Mouse (Mus musculus) right cerebral cortex, adult 2 months (tissue): ENCODE results near the gene Ccdc30.
A peak's percentile ranks its signal among the peaks of the same experiment; 100 is the strongest.

Experiments used
- DNase-seq, 2 experiments: peaks; one replicate each; pipeline ENCODE4 v3.0.0; 2021 to 2022; ENCODE audit warnings: low spot score in 2 of 2

The Ccdc30 gene

DNA sequence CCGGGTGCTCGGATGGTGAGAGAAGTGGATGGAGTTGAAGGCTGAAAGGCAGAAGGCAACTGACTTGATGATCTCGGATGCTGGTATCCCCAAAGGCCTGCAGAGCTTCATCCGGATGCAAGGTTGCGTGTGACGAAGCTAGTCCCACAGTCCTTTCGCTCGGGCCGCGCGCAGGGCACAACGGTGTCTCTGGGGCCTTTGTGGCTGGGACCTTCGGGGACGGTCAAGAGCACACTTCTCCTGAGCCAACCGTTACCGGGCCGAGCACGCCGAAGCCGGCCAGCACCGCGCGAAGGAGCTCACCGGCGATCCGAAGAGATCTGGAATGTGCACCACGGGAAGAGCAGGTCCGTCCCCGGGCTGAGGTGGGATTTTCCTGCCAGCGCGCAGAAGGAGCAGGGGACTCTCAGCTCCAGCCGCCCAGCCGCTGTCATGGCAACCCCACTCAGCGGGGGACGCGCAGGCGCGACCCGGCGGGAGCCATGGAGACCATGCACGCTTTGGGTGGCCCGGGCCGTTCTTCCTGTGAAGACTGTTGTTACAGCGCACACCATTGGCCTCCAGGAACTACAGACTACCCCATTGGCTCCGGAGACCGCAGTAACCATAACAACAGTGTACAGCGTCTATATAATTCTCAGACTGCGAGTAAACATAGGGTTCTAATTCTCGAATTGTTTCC lies at the start of gene Ccdc30:
Ccdc30 (minus strand) TSS at position 450 of the 682 bp plus-strand sequence.
- peak; percentile 95 to 96 for DNase-seq

DNA sequence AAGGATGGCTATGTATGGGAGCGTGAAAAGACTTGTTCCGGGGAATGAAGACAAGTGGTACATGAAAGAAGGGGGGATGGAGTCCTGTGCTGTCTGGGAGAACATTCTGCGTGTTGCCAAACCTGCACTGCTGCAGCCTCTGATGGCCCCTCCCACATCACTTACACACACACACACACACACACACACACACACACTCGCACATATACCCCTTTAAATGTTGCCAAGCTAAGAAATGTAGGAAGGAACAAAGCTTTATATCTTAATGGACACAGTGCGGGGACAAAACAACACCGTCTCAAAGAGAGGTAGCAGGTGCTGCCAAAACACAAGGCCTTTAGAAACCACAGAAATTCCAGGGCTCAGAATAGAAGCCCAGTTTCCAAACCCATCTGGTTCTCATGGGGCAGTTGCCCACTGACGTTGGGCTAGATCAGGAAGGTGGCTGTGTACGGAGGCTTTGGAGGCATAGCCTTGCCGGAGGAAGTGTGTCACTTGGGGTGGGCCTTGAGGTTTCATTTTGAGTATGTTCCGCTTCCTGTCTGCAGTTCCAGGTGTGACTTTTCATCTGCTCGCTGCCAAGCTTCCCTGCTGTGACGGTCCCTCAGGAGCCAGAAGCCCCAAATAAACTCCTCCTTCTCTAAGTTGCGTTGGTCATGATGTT lies 48.6 kb upstream of the Ccdc30 start:
- no peak for DNase-seq

DNA sequence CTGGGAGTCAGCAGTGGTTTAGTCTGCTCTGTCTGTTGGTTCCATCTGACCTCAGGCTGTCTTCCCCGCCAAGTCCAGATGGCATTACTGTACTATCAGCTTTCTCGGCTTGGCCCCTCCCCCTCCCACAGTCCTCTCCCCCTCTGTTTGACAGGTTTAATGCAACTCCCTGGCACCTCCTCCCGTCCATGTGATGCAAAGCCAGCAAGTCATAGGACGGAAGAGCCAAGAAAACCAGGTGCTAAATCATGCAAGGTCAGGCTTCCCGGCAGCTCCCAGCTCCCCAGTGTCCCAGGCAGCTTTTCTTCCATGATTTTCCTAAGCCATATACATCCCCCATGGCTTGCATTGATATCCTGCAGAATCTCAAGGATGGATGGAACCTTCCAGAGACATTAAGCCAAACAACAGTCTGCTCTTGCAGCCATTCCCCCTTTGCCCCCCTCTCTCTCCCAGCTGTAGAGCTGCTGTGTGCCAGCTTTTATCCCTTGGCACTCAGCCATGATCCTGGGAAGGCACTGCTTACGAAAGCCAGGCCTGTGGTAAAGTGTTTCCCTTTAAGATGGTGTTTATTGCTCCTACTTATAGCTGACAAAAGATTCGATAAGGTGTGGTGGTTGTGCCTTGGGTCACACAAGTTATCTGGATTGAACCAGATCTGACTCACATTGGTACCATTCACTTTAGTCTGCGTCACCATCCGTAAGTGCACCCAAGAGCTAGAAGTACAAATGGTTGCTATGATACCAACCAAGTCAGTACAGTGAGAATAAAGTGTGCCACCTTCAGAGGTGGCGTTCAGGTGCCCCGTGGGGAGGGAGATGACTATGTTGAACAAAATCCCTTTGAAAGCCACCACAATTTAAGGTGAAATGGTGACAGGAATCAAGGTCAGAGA lies 47.8 kb upstream of the Ccdc30 start:
- DNase-seq: no peak

DNA sequence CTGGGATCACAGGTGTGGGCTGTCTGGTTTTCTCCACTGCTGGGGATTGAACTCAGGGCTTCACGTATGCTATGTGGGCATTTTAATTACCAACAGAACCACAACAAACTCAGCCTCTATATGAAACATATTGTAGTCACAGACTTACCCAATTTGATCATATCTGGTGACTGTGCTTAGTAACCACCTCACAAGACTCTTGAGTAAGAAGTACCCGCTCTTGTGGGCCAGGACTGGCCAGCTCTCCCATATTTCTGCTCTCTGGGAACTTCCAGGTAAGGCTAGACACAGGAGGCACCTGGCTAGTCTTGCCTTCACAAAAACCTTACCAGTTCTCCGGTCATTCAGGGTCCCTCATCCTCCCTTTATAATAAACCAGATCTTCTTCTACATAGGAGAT lies 47.1 kb upstream of the Ccdc30 start:
- DNase-seq: no peak

DNA sequence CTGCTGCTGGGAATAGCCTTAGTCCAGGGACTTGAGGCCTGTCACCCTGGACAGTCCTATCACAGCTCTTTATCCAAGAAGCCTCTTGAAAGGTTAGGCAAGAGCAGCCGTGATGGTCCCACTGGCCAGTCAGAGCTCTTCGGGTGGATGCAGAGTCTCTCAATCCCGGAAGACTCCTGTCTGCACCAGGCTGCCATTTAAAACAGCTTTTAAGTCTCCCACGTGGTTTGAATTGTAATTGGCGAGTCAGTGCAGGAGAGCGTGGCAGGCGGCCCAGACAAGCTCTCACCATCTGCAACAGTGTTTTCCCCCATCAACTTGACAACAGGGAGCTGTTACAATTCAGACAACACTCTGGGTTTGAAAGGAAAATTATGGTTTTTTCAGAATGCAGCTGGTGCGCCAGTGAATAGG lies 45.4 kb upstream of the Ccdc30 start:
- peak; percentile 78 to 87 for DNase-seq

- DNase-seq: no peak
Measured at GRCm38 (mm10) chr4:119460296-119460695, 45.0 kb upstream of the Ccdc30 start.

DNA sequence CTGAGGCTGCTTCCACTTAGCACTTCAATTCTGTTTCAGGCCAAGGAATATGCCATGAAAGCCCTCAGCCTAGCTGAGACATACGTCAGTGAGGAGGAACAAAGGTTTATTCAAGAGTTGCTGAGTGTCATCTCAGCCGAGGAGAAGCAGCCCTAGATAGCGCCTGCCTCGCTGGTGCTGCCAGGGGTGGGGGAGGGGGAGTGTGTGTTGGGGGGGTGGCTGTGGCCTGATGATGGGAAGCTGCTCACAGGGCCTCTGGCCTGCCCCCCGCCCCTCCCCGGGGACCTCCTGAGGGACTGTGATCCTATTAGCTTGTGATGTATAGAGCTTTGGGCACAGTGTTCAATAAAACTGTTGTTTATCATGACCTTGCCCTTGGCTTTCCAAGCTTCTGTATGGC lies 38.2 kb upstream of the Ccdc30 start:
- DNase-seq: no peak

DNA sequence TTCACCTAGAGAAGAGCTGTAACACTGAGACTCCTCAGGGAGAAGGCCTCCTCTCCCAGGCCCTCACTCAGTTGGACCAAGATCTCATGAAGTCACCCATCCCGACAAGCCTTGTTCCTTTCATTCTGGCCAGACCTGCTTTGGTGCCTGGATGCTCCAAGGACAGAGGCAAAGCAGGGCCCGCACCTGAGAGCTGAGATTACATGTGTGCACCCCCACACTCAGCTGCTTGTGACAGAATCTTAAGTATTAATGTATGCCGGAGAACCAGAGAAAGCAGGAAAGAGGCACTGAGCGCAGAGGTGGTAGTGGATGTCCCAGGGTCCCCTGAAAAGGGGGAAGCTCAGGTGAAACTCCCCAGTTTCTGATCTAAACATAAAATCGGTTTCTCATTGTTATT lies 37.8 kb upstream of the Ccdc30 start:
- DNase-seq: no peak

DNA sequence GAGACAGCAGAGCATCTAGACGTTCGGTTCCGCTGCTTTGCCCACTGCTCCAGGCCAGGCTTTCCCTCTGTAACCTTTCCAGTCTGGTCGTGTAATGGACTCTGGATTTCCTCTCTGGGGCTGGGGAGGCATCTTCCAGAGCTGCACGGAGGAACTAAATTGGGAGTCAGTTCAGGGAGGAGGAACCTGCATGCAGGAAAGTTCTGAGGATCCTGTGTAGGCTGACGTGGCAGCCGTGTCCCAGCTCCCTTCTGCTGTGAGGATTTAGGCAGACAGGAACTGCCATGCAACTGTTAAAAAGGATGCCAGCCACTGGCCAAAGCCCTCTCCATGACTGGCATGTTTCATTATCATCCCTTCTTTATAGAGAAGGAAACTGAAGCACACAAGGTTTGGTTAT lies 35.1 kb upstream of the Ccdc30 start:
- no peak for DNase-seq

- DNase-seq: no peak
Measured at GRCm38 (mm10) chr4:119447786-119448185, 32.5 kb upstream of the Ccdc30 start.

GRCm38 (mm10) chr4:119447261-119447660 lies 31.9 kb upstream of the Ccdc30 start:
- no peak for DNase-seq

DNA sequence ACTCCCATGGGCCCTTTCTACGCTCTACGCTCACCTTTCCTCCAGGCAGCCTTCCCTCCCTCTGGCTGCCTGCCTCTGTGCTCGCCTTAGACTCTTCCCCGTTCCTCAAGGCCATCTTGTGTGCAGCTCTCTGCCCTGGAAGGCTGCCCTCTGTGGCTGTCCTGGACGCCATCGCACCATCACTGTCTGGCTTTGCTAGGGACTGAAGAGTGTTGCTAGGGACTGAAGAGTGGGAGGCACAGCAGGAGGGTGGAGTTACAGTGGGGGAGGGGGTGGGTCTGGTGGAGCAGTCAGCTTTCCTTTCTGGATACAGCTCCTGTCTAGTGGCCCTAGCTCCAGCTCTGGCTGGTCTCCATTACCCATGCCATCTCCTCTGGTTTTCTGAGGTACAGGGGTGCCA lies 27.2 kb upstream of the Ccdc30 start:
- DNase-seq: no peak

- DNase-seq: no peak
Measured at GRCm38 (mm10) chr4:119441836-119442235, 26.5 kb upstream of the Ccdc30 start.

DNA sequence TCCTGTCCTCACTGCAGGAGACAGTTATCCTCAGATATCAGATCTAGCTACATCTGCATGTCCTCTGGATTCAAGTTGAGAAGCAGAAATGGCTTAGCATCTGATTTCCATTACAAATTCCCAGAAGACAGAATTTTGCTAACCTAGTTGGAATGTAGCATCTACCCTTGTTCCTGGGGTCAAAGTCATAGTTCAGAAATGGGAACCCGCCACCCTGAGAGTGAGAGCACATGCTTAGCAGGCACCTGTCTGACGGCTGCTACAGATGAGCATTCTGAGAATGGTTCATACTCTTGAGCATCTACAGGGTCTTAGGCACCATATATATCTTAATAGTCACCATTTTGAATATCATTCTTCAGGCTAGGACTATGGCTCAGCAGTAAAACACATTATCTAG lies 22.6 kb upstream of the Ccdc30 start:
- DNase-seq: no peak

DNA sequence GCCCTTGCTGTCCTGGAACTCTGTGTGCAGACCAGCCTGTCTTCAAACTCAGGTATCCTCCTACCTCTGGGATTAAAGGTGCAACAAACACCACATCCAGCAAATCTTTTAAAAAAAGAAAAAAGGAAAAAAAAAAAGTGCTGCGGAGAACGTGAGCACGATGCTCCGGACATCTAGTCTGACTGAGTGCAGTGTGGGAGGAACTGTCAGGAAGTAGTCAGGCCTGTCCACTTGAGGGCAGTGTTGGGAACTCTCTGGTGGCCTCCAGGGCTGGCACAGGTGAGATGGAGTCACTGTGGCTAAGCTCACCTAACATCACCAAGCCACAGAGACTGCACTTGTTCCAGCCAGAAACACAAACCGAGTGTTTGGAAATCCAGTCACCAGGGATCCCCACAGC lies 15.4 kb upstream of the Ccdc30 start:
- DNase-seq: peak; percentile 52 to 53

DNA sequence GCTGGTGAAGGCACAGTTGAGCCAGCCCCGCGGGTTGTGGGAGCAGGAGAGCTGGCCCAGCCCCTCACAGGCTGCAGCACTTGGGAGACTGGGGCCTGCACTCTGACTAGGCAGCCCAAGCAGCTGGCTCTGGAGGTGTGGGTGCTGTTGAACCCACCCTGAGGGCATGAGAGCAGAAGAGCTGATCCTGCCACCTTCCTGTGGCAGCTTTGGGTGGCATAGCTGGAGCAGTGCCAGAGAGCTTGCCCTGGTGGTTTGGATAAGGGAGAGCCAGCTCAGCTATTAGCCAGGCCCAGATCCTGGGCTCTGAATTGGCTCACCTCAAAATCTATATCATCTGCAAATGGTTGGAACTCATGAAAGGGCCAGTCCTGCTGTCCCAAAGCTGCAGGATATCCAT lies 12.4 kb upstream of the Ccdc30 start:
- DNase-seq: no peak

DNA sequence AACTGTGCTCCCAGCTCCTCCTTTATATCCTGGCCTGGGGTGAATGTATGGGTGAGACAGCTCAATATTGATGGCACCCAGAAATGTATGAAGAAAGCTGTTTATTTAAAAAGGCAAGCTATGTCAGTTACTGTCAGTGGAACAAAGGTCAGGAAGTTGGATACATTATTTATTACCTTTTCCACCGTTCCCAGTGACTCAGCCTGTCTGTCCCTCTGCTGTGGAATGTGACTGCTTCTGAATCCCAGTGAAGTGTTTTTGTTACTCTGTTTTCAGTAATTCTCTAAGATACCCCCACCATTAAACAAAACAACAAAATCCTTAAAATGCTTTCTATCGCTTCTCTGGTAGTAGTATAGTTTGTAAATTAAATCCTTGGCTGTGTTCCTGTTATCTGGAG lies 10.3 kb upstream of the Ccdc30 start:
- DNase-seq: no peak

DNA sequence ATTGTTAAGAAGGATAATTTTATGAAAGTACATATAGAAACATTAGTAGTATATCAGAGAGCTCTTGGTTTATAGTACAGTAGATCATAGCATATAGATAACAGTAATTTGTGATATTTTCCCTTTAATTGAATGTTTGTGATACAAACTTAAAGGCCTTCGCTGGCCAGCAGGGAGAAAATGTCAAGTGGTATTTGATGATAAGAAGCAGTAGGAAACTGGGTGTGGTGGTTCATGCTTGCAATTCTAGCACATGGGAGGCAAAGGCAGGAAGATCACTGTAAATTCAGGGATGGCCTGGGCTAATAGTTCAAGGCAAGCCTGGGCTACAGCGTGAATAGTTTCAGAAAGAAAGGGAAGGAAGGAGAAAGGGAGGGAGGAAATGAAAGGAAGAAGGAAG lies 9.8 kb upstream of the Ccdc30 start:
- no peak for DNase-seq

DNA sequence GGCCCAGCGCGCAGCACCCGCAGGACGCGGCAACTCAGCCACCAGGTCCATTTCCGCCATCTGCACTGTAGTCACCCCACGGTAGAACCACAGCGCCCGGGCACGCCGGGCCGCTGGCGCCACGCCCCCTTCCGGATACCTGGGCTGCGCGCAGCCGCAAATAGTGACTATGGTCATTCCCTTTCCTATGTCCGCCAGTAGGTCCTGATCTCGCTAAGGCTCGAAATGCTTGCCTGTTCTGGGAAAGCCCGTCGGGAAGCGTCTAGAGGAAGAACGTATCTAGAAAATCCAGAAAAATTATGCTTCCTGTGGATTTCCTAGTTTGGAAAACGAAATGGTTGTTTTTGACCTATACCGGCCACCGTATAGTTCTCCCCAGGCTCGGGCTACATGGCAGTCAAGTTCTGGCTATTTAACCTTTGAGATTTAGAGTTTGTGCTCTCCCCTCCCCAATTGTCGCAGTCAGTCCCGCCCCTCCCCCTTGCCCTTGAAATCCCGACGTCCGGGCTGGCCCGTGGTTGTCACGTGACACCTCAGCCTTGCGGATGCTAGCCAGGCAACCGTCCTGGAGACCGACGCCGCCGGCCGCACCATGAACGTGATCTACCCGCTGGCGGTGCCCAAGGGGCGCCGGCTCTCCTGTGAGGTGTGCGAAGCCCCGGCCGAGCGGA lies 7.1 kb upstream of the Ccdc30 start, which contains the start of the genes Ppcs and Zmynd12:
Ppcs (minus strand) TSS at position 127 of the 671 bp plus-strand sequence.
Zmynd12 (plus strand) TSS at position 521 of the 671 bp plus-strand sequence.
- DNase-seq: peak; percentile 84 to 88

DNA sequence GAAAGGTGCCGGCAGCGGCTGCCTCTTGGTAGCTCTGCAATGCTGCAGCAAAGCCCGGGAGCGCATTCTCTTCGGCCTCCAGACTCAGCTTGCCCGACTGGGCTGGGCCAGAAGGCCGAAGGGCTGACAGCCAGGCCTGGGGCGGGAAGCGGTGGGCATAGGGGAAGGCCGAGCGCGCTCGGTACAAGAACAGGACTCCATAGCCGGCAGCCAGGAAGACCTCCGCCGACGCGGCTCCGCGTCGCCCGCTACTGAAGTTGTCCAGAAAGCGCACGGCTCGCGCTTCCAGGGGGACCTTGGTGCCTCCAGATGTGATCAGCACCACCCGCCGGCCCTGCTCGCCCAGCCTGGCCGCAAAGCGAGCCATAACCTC lies 6.6 kb upstream of the Ccdc30 start:
- DNase-seq: no peak

- DNase-seq: no peak
Measured at GRCm38 (mm10) chr4:119421191-119421590, 5.9 kb upstream of the Ccdc30 start.

DNA sequence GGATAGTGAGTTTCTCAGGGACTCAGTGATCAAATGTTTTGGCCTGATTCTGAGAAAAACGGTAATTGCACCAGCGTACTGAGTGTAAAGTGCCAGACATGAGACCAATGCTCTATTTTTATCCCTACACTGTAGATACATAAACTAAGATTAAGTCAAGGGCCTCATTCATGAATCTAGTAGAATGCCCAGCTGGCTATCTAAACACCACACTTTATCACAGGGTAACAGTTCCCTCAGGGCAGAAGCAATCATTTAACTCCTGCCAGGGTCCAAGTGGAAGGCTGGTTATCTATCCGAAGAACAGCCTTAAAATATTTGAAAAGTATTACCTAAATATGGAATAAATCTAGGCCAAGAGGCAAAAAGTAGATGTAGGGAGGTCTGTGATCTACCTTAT lies 2.6 kb upstream of the Ccdc30 start:
- no peak for DNase-seq
